Mouse (Mus musculus): ENCODE measurements around the gene B2m.

GRCm38 (mm10) chr2:122132618-122133017 lies 14.9 kb upstream of the B2m start:
- TF ChIP-seq CTCF (IDR thresholded peaks at IDR 0.05; ENCODE audit: low read depth), result no peak
- TF ChIP-seq EP300 (IDR thresholded peaks at IDR 0.05; ENCODE audit: low read depth), result no peak
